Mouse (Mus musculus) hindbrain, postnatal 0 days (tissue): ENCODE results near the gene Flrt3. TPM values are rescaled to one million over a fixed set of nuclear protein-coding genes. Genes with fewer than 3 reads are reported as not detected.

Experiments used
- ATAC-seq: fragments of 200-750 bp; cut with Nextera tagmentation; 2 replicates; pipeline ENCODE4 v1.8.0; 2017; ENCODE audit warnings: mild to moderate bottlenecking, moderate TSS enrichment, moderate library complexity
- DNase-seq: peaks from one replicate; pipeline ENCODE4 v3.0.0-alpha.2; 2015; ENCODE audit warnings: low spot score
- H3K27ac ChIP-seq: fragments of 300-500 bp; sonication (generic); 2 replicates; pipeline ENCODE4 v1.5.1; 2014; ENCODE audit warnings: mild to moderate bottlenecking
- H3K27me3 ChIP-seq: fragments of 300-500 bp; sonication (generic); 2 replicates; pipeline ENCODE4 v1.6.1; 2014; ENCODE audit warnings: low read length, mixed read lengths; ENCODE audit not compliant: insufficient read depth
- H3K36me3 ChIP-seq: fragments of 300-500 bp; sonication (generic); 2 replicates; pipeline ENCODE4 v1.6.1; 2014; ENCODE audit warnings: low read length, mixed read lengths; ENCODE audit not compliant: insufficient read depth
- H3K4me1 ChIP-seq: fragments of 300-500 bp; sonication (generic); 2 replicates; pipeline ENCODE4 v1.6.1; 2014; ENCODE audit warnings: antibody characterized with exemption, low read length, mixed read lengths; ENCODE audit not compliant: insufficient read depth
- H3K4me2 ChIP-seq: fragments of 300-500 bp; sonication (generic); 2 replicates; pipeline ENCODE4 v1.6.1; 2014; ENCODE audit warnings: low read depth, mild to moderate bottlenecking, low read length, moderate library complexity, mixed read lengths
- H3K4me3 ChIP-seq: fragments of 300-500 bp; sonication (generic); 2 replicates; pipeline ENCODE4 v1.5.1; 2014; ENCODE audit warnings: low read length
- H3K9ac ChIP-seq: fragments of 300-500 bp; sonication (generic); replicated peaks from 2 replicates; pipeline ENCODE4 v1.6.1; 2014; ENCODE audit warnings: mild to moderate bottlenecking, low read length, moderate library complexity, mixed read lengths
- H3K9me3 ChIP-seq: fragments of 300-500 bp; sonication (generic); 2 replicates; pipeline ENCODE4 v1.6.1; 2016; ENCODE audit warnings: low read length, mixed read lengths
- CTCF ChIP-seq: IDR thresholded peaks from 2 replicates; pipeline ENCODE4 v1.5.1; 2016; ENCODE audit warnings: antibody characterized with exemption, control low read depth, low read depth
- WGBS: fragments of 180-500 bp; shearing (Covaris S2); extraction: QIAGEN DNeasy Blood & Tissue Kit; methylation state at CpG from one replicate; pipeline ENCODE4 v1.1.7; 2014; 5-methylcytosine and 5-hydroxymethylcytosine counted together
- polyA plus RNA-seq: library from polyadenylated mRNA; unstranded; fragments of >200 nt; fragmentation: Nextera tagmentation; extraction: Ambion mirVana; gene quantifications from 2 replicates; pipeline ENCODE4 v1.2.1, GENCODE M21; 2015
- total RNA-seq: library from RNA; depleted of rRNA; stranded (reverse); fragments of >200 nt; gene quantifications from 2 replicates; pipeline ENCODE4 v1.2.3, GENCODE M21; 2014

Gene Flrt3
- total and polyA plus RNA-seq, 2 experiments from 2014 or later = 21.9 to 22.6 TPM

DNA sequence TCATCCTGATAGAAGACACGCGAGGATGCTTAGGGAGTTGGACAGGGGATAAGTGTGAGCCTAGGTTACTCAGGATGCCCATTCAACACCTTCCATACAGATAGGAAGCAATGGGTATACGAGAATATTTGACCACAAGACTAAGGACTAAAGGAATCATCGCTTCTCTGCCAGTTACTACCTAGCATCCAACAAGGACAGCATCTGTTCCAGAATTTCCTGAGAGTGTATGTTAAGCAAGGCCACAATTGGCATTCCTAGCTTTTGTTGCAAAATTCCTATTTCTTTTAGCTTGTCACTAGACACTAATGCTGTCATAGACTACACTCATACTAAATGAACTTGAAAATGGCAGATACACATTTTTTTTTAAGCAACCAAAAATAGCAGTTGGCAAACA, 6.9 kb downstream of the Flrt3 start:
- Histone ChIP-seq H3K36me3 (peaks cover 11% of the 10 kb centered on the region; the same call in 1 of the 2 replicates), H3K4me1 (peaks cover 5% of the 10 kb centered on the region; the same call in 1 of the 2 replicates), H3K27ac (no peak overlapping the region), H3K9ac (no peak overlapping the region), H3K9me3 (no peaks in the 10 kb centered on the region), H3K4me2 (no peak overlapping the region), H3K4me3 (no peak overlapping the region), H3K27me3 (no peaks in the 10 kb centered on the region)
- DNase-seq (no peak), ATAC-seq (no peak)
- WGBS = 86% methylated on average over 4 of the region's 4 CpGs
- TF ChIP-seq CTCF = no peak

GRCm38 (mm10) chr2:140662673-140663072, 8.6 kb downstream of the Flrt3 start:
- WGBS = 77% methylated on average over 5 of the region's 5 CpGs
- Histone ChIP-seq H3K9ac (no peak overlapping the region), H3K27ac (no peak overlapping the region), H3K4me3 (no peak overlapping the region), H3K9me3 (no peaks in the 10 kb centered on the region), H3K4me2 (no peak overlapping the region), H3K4me1 (peaks cover 3% of the 10 kb centered on the region; the same call in 1 of the 2 replicates), H3K36me3 (peaks cover 11% of the 10 kb centered on the region; the same call in 1 of the 2 replicates), H3K27me3 (no peaks in the 10 kb centered on the region)
- no peak for ATAC-seq
- TF ChIP-seq CTCF = no peak
- DNase-seq = no peak

- H3K27me3 ChIP-seq = no peaks in the 10 kb centered on the region
- no peak overlapping the region for H3K9ac ChIP-seq
- H3K4me1 ChIP-seq = no peaks in the 10 kb centered on the region
- DNase-seq (no peak), ATAC-seq (no peak)
- H3K4me3 ChIP-seq = no peak overlapping the region
- no peaks in the 10 kb centered on the region for H3K9me3 ChIP-seq
- H3K27ac ChIP-seq = no peak overlapping the region
- H3K36me3 ChIP-seq = no peaks in the 10 kb centered on the region
- no peak overlapping the region for H3K4me2 ChIP-seq
- no peak for TF ChIP-seq CTCF
- WGBS = 37% methylated on average over 2 of the region's 2 CpGs
Measured at GRCm38 (mm10) chr2:140653978-140654377, 17.3 kb downstream of the Flrt3 start.

DNA sequence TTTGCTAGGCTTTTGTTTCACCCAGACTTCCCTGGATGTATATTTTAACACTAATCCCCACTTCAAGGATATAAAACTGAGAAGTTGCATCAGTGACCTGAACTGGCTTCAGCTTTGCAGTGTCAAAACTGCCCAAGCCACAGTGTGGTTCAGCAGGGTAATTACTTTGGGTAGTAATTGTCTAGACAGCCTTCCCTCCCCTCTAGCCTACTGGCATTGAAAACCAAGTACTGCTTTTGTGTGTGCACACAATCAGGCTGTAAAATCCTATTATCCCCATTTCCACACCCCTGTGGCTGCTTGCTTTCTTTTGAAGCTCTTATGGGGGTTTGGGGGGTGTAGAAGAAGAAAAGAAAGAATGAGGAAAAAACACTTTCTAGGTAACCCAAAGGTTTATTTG, 17.8 kb downstream of the Flrt3 start:
- no peaks in the 10 kb centered on the region for H3K27me3 ChIP-seq
- no peak for TF ChIP-seq CTCF
- H3K4me1 ChIP-seq = no peaks in the 10 kb centered on the region
- DNase-seq (no peak), ATAC-seq (no peak)
- H3K4me3 ChIP-seq = no peak overlapping the region
- H3K9ac ChIP-seq = no peak overlapping the region
- H3K36me3 ChIP-seq = no peaks in the 10 kb centered on the region
- H3K4me2 ChIP-seq = no peak overlapping the region
- no peak overlapping the region for H3K27ac ChIP-seq
- no peaks in the 10 kb centered on the region for H3K9me3 ChIP-seq

GRCm38 (mm10) chr2:140621730-140622337, 49.4 kb downstream of the Flrt3 start:
- Histone ChIP-seq H3K9me3 (no peaks in the 10 kb centered on the region), H3K4me1 (no peaks in the 10 kb centered on the region), H3K4me3 (no peak overlapping the region), H3K27me3 (no peaks in the 10 kb centered on the region), H3K9ac (no peak overlapping the region), H3K27ac (no peak overlapping the region), H3K4me2 (no peak overlapping the region), H3K36me3 (no peaks in the 10 kb centered on the region)
- TF ChIP-seq CTCF = no peak
- ATAC-seq = no peak
- 77% methylated on average over 2 of the region's 2 CpGs for WGBS
- DNase-seq = no peak

- Histone ChIP-seq H3K9me3 (no peaks in the 10 kb centered on the region), H3K4me1 (no peaks in the 10 kb centered on the region), H3K36me3 (no peaks in the 10 kb centered on the region), H3K4me3 (no peak overlapping the region), H3K27ac (no peak overlapping the region), H3K4me2 (no peak overlapping the region), H3K9ac (no peak overlapping the region), H3K27me3 (no peaks in the 10 kb centered on the region)
- ATAC-seq (no peak), DNase-seq (no peak)
- 91% methylated on average over 2 of the region's 2 CpGs for WGBS
- TF ChIP-seq CTCF = no peak
Measured at GRCm38 (mm10) chr2:140615451-140615850, 55.8 kb downstream of the Flrt3 start.
